Mouse (Mus musculus) 3T3-L1 (cell line): ENCODE measurements around the gene March1.
A peak's percentile ranks its signal among the peaks of the same experiment; 100 is the strongest.

Experiments used
- DNase-seq: peaks from one replicate; pipeline ENCODE4 v3.0.0-alpha.2; 2015; ENCODE audit warnings: low read depth, low spot score

The March1 gene

DNA sequence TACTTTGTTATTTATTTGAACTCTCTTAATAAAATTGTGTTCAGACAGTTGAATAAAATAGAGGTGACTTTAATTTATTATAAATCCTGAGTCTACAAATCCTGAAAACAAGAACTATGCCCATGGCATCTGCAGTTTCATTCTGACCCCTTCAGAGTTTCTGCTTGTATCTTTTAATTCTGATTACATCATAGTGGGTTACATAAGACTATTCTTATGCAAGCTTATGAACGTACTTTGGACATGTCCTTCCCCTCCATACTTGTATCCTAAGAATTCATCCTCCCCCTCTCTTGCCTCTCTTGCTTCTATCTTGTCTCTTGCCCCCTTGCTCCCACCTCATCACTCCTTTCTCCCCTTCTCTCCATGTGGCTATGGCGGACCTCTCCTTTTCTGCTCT lies 901.4 kb downstream of the March1 start:
- DNase-seq = no peak

DNA sequence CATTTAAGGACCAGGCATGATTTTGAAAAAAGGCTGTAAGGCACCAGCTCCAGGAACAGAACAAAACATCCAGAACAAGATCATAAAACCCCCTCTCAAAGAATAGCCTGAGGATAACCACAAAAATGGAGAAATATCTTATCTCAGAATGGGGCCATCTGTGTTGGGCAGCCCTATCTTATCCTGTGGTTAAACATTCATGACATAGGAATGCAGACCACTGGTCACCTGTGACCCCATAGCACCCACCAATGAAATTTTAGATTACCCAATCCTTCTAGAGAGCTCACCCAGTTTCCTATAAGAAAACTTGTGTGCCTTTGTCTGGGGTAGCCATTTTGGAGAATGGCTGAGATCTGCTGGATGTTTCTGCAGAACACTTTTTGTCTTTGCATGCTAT lies 902.9 kb downstream of the March1 start:
- DNase-seq = peak; percentile 87
